Mouse (Mus musculus): ENCODE results near the gene Apol7e.
"Not testable (repeated sequence)": the region's sequence is repeated elsewhere in the genome, so short reads cannot be mapped to it uniquely, and the experiment has no call there.

Gene Apol7e

GRCm38 (mm10) chr15:77740511-77741297 is 42.0 kb downstream of the Apol7e start:
- no peak for DNase-seq (ENCODE audit: low spot score)

GRCm38 (mm10) chr15:77741556-77741955 is 42.9 kb downstream of the Apol7e start:
- not testable (repeated sequence) for DNase-seq (ENCODE audit: low spot score)

GRCm38 (mm10) chr15:77744632-77745031 is 46.0 kb downstream of the Apol7e start:
- no peak for DNase-seq (ENCODE audit: low spot score)

- DNase-seq (ENCODE audit: low spot score) = no peak
These were observed 46.4 kb downstream of the Apol7e start for GRCm38 (mm10) chr15:77745081-77745480.

- DNase-seq (ENCODE audit: low spot score) = no peak
These were observed 47.7 kb downstream of the Apol7e start for GRCm38 (mm10) chr15:77746326-77746725.

- DNase-seq (ENCODE audit: low spot score) = no peak
These were observed 49.8 kb downstream of the Apol7e start for GRCm38 (mm10) chr15:77748414-77748813.

GRCm38 (mm10) chr15:77749717-77750116 is 51.1 kb downstream of the Apol7e start:
- DNase-seq (ENCODE audit: low spot score) = no peak

GRCm38 (mm10) chr15:77750461-77750860 is 51.8 kb downstream of the Apol7e start:
- DNase-seq (ENCODE audit: low spot score) = no peak

GRCm38 (mm10) chr15:77752443-77752842 is 53.8 kb downstream of the Apol7e start:
- no peak for DNase-seq (ENCODE audit: low spot score)

- DNase-seq (ENCODE audit: low spot score) = peak; percentile 72
These were observed 56.5 kb downstream of the Apol7e start for GRCm38 (mm10) chr15:77755132-77755531.

- DNase-seq (ENCODE audit: low spot score) = no peak
These were observed 57.4 kb downstream of the Apol7e start for GRCm38 (mm10) chr15:77756081-77756480.

GRCm38 (mm10) chr15:77756848-77757247 is 58.2 kb downstream of the Apol7e start, which contains the start of gene Apol8:
Gene Apol8, minus strand, starts transcription at chr15:77757003.
- peak; percentile 82 for DNase-seq (ENCODE audit: low spot score)

- no peak for DNase-seq (ENCODE audit: low spot score)
These were observed 59.0 kb downstream of the Apol7e start for GRCm38 (mm10) chr15:77757586-77758226.

- DNase-seq (ENCODE audit: low spot score) = no peak
These were observed 61.4 kb downstream of the Apol7e start for GRCm38 (mm10) chr15:77760037-77760436.

- DNase-seq (ENCODE audit: low spot score) = no peak
These were observed 62.4 kb downstream of the Apol7e start for GRCm38 (mm10) chr15:77761083-77761482.

GRCm38 (mm10) chr15:77761561-77762380 is 63.1 kb downstream of the Apol7e start:
- no peak for DNase-seq (ENCODE audit: low spot score)

- no peak for DNase-seq (ENCODE audit: low spot score)
These were observed 64.4 kb downstream of the Apol7e start for GRCm38 (mm10) chr15:77763050-77763449.

- DNase-seq (ENCODE audit: low spot score) = no peak
These were observed 65.0 kb downstream of the Apol7e start for GRCm38 (mm10) chr15:77763702-77764101.

GRCm38 (mm10) chr15:77764391-77765006 is 65.8 kb downstream of the Apol7e start:
- DNase-seq (ENCODE audit: low spot score) = no peak

GRCm38 (mm10) chr15:77765484-77766093 is 66.9 kb downstream of the Apol7e start:
- DNase-seq (ENCODE audit: low spot score) = no peak

GRCm38 (mm10) chr15:77766981-77767380 is 68.3 kb downstream of the Apol7e start:
- DNase-seq (ENCODE audit: low spot score) = no peak

All from c-Kit-positive CD71-positive TER-119-positive erythroid progenitor cells, embryonic 14.5 days (primary cell).